Mouse (Mus musculus): ENCODE results near the gene Ttll2. TPM values are rescaled to one million over a fixed set of nuclear protein-coding genes. Genes with fewer than 3 reads are reported as not detected.

Gene Ttll2
- 0.30 TPM in 1 of 2 replicates, not detected in the other for polyA plus RNA-seq (2015; fragmentation: Nextera tagmentation; extraction: Ambion mirVana)

GRCm38 (mm10) chr17:7352596-7352995, at the start of gene Ttll2:
TSS of gene Ttll2 (minus strand) at chr17:7352696.

GRCm38 (mm10) chr17:7385364-7385763, 32.9 kb upstream of the Ttll2 start, which contains the start of gene Unc93a2:
TSS of gene Unc93a2 (minus strand) at chr17:7385464.

GRCm38 (mm10) chr17:7371879-7372278, 19.4 kb upstream of the Ttll2 start, which contains the start of gene Gm49630:
TSS of gene Gm49630 (minus strand) at chr17:7371979.

GRCm38 (mm10) chr17:7324346-7324745, 28.1 kb downstream of the Ttll2 start, which contains the start of gene Tcp10a:
TSS of gene Tcp10a (plus strand) at chr17:7324646.

Other genes with a start within 250 kb of the Ttll2 start
- gene Rps6ka2, start 182.6 kb downstream of the Ttll2 start, polyA plus RNA-seq (2015; fragmentation: Nextera tagmentation; extraction: Ambion mirVana) = 6.3 and 8.6 TPM in 2 replicates
- gene Tcp10a, start 28.1 kb downstream of the Ttll2 start, polyA plus RNA-seq (2015; fragmentation: Nextera tagmentation; extraction: Ambion mirVana) = not detected in 2 replicates
- gene Gm49630, start 19.3 kb upstream of the Ttll2 start, polyA plus RNA-seq (2015; fragmentation: Nextera tagmentation; extraction: Ambion mirVana) = not detected in 2 replicates
- gene Unc93a2, start 32.8 kb upstream of the Ttll2 start, polyA plus RNA-seq (2015; fragmentation: Nextera tagmentation; extraction: Ambion mirVana) = 0.19 and 2.5 TPM in 2 replicates

All from skeletal muscle tissue, postnatal 0 days (tissue).